Mouse (Mus musculus): Measurements from ENCODE around the gene Stbd1. TPM values are rescaled to one million over a fixed set of nuclear protein-coding genes. Genes with fewer than 3 reads are reported as not detected.

Gene Stbd1
- polyA plus RNA-seq, 1 experiment from 2014 or later, result 17.5 TPM

Other genes starting within 250 kb of the Stbd1 start
- 55.2 and 60.2 TPM in 2 replicates for gene Nup54, start 167.8 kb upstream of the Stbd1 start, polyA plus RNA-seq (2015; fragmentation: Nextera tagmentation; extraction: Ambion mirVana)
- gene Scarb2, start 96.2 kb upstream of the Stbd1 start, polyA plus RNA-seq (2015; fragmentation: Nextera tagmentation; extraction: Ambion mirVana), result 11.5 and 12.2 TPM in 2 replicates
- gene Fam47e, start 48.0 kb upstream of the Stbd1 start, polyA plus RNA-seq (2015; fragmentation: Nextera tagmentation; extraction: Ambion mirVana), result not detected in 2 replicates
- 0.75 and 0.82 TPM in 2 replicates for gene Ccdc158, start 72.2 kb downstream of the Stbd1 start, polyA plus RNA-seq (2015; fragmentation: Nextera tagmentation; extraction: Ambion mirVana)
- 3.2 and 3.8 TPM in 2 replicates for gene Shroom3, start 80.4 kb downstream of the Stbd1 start, polyA plus RNA-seq (2015; fragmentation: Nextera tagmentation; extraction: Ambion mirVana)